Mouse (Mus musculus) E14TG2a.4 (cell line): ENCODE data around the gene Dzip1.

ENCODE experiments used
- H3K27me3 ChIP-seq: 2 replicates; pipeline ENCODE4 v1.6.1; 2014; ENCODE audit warnings: low read length, control low read depth; ENCODE audit not compliant: insufficient read depth
- H3K36me3 ChIP-seq: 2 replicates; pipeline ENCODE4 v1.6.1; 2014; ENCODE audit warnings: low read length, control low read depth; ENCODE audit not compliant: insufficient read depth
- H3K4me1 ChIP-seq: replicated peaks from 2 replicates; pipeline ENCODE4 v1.6.1; 2014; ENCODE audit warnings: low read depth, low read length, control low read depth
- H3K4me3 ChIP-seq: replicated peaks from 2 replicates; pipeline ENCODE4 v1.5.1; 2014; ENCODE audit warnings: mild to moderate bottlenecking, low read length
- H3K9me3 ChIP-seq: 2 replicates; pipeline ENCODE4 v1.6.1; 2014; ENCODE audit warnings: low read length, control low read depth
- CTCF ChIP-seq: conservative IDR thresholded peaks from 2 replicates; pipeline ENCODE4 v1.5.1; 2014; ENCODE audit warnings: low read length
- NANOG ChIP-seq: IDR thresholded peaks from 2 replicates; pipeline ENCODE4 v1.6.1; 2014; ENCODE audit warnings: borderline replicate concordance, low read length, mixed read lengths
- POU5F1 ChIP-seq: IDR thresholded peaks from 2 replicates; pipeline ENCODE4 v1.6.1; 2014; ENCODE audit warnings: low read length, borderline replicate concordance

The Dzip1 gene

DNA sequence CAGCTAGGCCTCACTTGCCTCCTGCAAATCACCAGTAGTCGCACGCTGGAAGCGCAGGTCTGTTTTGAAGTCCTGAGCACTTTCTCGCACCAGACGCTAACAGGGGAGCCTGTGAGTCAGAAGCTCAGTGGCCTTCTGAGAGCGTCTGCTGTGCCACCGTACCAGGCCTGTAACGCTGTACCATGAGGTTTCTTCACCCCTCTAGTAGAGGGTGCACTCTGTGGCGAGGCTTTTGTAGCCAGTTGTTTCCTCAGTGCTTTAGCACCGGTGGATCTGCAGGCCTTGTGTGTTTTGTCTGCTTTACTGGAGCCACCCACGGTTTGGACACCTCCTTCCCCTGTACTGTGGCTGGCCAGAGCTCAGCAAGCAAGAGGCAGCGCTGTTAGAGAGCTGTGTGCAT is 16.8 kb upstream of the Dzip1 start:
- no peaks in the 10 kb centered on the region for H3K36me3 ChIP-seq
- H3K4me3 ChIP-seq: peak overlapping the region; percentile 49; the same call in 1 of the 2 replicates
- H3K27me3 ChIP-seq: peaks cover 6% of the 10 kb centered on the region; the same call in 1 of the 2 replicates
- H3K4me1 ChIP-seq: peaks cover 17% of the 10 kb centered on the region
- no peaks in the 10 kb centered on the region for H3K9me3 ChIP-seq
- no peak for TF ChIP-seq NANOG

GRCm38 (mm10) chr14:118940796-118941495 is 15.7 kb upstream of the Dzip1 start:
- TF ChIP-seq NANOG (no peak), CTCF (no peak)
- no peaks in the 10 kb centered on the region for H3K9me3 ChIP-seq
- peaks cover 16% of the 10 kb centered on the region for H3K27me3 ChIP-seq
- H3K36me3 ChIP-seq: no peaks in the 10 kb centered on the region
- H3K4me3 ChIP-seq: no peak overlapping the region
- peaks cover 23% of the 10 kb centered on the region for H3K4me1 ChIP-seq

GRCm38 (mm10) chr14:118938551-118938950 is 13.3 kb upstream of the Dzip1 start:
- Histone ChIP-seq H3K36me3 (no peaks in the 10 kb centered on the region), H3K9me3 (no peaks in the 10 kb centered on the region), H3K27me3 (peaks cover 21% of the 10 kb centered on the region), H3K4me3 (peak overlapping the region; percentile 99), H3K4me1 (peaks cover 25% of the 10 kb centered on the region)
- TF ChIP-seq CTCF: no peak

DNA sequence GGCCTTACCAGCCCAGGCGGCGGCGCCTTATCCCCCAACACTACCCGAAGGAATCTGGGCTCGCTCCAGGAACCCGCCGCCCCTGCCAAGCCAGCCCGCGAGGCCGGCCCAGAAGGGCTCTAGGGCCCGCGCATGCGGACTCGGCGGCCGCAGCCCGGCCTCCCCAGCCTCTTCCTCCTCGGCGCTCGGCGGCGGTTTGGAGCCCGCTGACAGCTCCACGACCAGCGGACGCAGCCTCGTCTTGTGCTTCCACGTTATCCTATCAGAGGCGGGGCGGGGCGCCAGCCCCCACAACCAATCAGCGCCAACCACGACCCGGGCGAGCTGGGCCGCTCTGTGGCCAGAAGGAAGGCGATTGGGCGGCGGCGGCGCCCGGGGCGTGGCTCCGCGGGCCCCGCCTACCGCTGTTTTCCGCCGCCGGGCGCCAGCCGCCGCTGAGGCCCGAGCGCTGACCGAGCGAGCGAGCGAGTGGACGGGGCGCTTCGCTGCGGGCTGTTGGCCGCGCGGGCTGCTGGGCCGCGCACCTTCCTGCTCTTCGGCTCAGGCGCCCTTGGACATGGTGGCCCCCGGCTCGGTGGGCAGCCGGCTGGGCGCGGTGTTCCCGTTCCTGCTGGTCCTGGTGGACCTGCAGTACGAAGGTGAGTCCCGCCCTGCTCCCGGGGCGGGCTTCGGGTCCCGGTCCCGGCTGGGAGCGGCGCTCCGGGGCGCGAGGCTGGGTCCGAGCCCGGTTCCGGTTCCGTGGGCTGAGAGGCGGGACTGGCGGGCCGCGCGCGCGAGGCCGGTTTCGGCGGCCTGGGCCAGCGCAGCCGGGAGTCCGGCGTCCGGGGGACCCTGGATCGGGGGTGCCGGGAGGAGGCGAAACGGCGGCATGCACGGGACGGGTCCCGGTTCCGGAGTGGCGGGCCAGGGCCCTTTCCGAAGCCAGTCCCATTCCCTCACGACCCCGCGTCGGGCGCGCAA is 12.6 kb upstream of the Dzip1 start, which contains the start of gene Dnajc3:
TSS of gene Dnajc3 (plus strand) at position 444 of the 960 bp plus-strand sequence.
- H3K27me3 ChIP-seq: peaks cover 21% of the 10 kb centered on the region
- no peaks in the 10 kb centered on the region for H3K36me3 ChIP-seq
- H3K4me1 ChIP-seq: peaks cover 25% of the 10 kb centered on the region
- peak within 1 kb of the TSS; percentile 99 for H3K4me3 ChIP-seq
- no peak for TF ChIP-seq CTCF
- TF ChIP-seq POU5F1: no peak
- no peak for TF ChIP-seq NANOG
- no peaks in the 10 kb centered on the region for H3K9me3 ChIP-seq

DNA sequence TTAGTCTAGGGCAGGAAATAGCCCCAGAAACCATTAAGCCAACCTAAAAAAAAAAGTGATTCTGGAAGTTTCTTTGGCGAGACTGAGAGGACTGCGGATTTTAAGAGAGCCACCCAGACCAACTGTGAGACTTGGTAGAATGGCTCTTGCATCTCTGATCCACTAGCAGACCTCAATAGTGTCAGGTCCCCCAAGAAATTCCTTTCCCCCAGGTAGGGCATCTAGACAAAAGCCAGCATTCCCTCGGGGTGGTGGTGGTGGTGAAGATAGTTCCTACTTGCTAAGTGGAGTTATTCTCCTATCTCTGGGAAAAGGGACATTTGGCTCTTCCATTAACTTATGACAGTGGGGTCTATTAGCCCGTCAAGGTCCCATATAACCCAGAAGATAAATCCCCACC is 11.7 kb upstream of the Dzip1 start:
- Histone ChIP-seq H3K4me3 (peak overlapping the region; percentile 99), H3K9me3 (no peaks in the 10 kb centered on the region), H3K4me1 (peaks cover 24% of the 10 kb centered on the region), H3K36me3 (no peaks in the 10 kb centered on the region), H3K27me3 (peaks cover 21% of the 10 kb centered on the region)
- TF ChIP-seq CTCF (no peak), POU5F1 (no peak), NANOG (no peak)

DNA sequence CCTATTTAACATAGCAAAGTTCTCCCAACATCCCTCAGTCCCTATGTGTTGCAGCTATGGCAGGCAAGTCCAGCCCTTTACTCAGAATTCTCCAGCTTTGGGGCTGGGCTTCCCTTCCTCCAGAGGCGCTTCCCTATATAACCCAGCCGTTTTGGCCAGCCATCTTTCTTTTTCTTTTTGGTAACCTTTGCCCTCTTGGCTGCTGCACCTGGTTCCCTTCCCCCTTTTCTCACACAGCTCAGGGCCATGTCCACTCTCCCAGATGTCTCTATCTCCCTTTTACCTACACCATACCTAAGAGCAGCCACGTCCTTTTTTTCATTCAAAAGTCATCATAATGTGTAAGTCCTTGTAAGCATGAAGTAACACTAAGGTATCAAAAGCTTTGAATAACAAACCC is 11.0 kb upstream of the Dzip1 start:
- H3K36me3 ChIP-seq: no peaks in the 10 kb centered on the region
- no peak overlapping the region for H3K4me3 ChIP-seq
- peaks cover 21% of the 10 kb centered on the region for H3K4me1 ChIP-seq
- TF ChIP-seq NANOG: no peak
- no peak for TF ChIP-seq CTCF
- TF ChIP-seq POU5F1: no peak
- H3K27me3 ChIP-seq: peaks cover 24% of the 10 kb centered on the region
- H3K9me3 ChIP-seq: no peaks in the 10 kb centered on the region

- no peaks in the 10 kb centered on the region for H3K36me3 ChIP-seq
- no peak overlapping the region for H3K4me3 ChIP-seq
Observed at GRCm38 (mm10) chr14:118934686-118935085, 9.4 kb upstream of the Dzip1 start.

GRCm38 (mm10) chr14:118932956-118933355 is 7.7 kb upstream of the Dzip1 start:
- H3K9me3 ChIP-seq: no peaks in the 10 kb centered on the region
- no peak for TF ChIP-seq CTCF
- peaks cover 19% of the 10 kb centered on the region for H3K27me3 ChIP-seq
- no peaks in the 10 kb centered on the region for H3K36me3 ChIP-seq
- no peak overlapping the region for H3K4me3 ChIP-seq
- H3K4me1 ChIP-seq: peaks cover 11% of the 10 kb centered on the region

More at GRCm38 (mm10) chr14:118934686-118935085, 9.4 kb upstream of the Dzip1 start:
- TF ChIP-seq NANOG: no peak
- TF ChIP-seq CTCF: no peak
- no peak for TF ChIP-seq POU5F1
- peaks cover 17% of the 10 kb centered on the region for H3K4me1 ChIP-seq
- no peaks in the 10 kb centered on the region for H3K9me3 ChIP-seq
- peaks cover 24% of the 10 kb centered on the region for H3K27me3 ChIP-seq

DNA sequence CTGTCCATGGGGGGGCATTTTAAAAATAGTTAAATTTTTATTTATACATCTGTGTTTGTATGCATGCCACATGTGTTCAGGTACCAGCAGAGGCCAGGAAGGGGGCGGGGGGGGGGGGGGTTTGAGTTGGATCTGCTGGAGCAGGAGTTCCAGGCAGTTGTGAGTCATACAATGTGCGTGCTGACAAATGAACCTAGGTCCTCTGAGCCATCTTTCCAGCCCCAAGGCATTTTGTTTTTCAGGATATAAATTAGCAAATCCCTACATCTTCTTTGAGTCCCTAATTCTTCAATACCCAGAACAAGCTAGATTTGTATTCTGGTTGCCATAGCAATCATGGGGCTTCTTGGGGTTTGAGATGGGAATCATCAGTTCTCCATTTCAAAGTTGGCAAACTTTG is 5.9 kb upstream of the Dzip1 start:
- H3K4me3 ChIP-seq: no peak overlapping the region
- H3K36me3 ChIP-seq: no peaks in the 10 kb centered on the region
- peaks cover 11% of the 10 kb centered on the region for H3K27me3 ChIP-seq
- peaks cover 11% of the 10 kb centered on the region for H3K4me1 ChIP-seq
- TF ChIP-seq CTCF (no peak), NANOG (no peak), POU5F1 (no peak)
- H3K9me3 ChIP-seq: no peaks in the 10 kb centered on the region
